Mouse (Mus musculus) c-Kit-positive CD71-positive TER-119-negative erythroid progenitor cells, embryonic 14.5 days (primary cell): Measurements from ENCODE around the gene Rps3a1.

ENCODE experiments used
- DNase-seq: peaks from one replicate; pipeline ENCODE4 v3.0.0-alpha.2; 2013; ENCODE audit warnings: low read depth

Gene Rps3a1

DNA sequence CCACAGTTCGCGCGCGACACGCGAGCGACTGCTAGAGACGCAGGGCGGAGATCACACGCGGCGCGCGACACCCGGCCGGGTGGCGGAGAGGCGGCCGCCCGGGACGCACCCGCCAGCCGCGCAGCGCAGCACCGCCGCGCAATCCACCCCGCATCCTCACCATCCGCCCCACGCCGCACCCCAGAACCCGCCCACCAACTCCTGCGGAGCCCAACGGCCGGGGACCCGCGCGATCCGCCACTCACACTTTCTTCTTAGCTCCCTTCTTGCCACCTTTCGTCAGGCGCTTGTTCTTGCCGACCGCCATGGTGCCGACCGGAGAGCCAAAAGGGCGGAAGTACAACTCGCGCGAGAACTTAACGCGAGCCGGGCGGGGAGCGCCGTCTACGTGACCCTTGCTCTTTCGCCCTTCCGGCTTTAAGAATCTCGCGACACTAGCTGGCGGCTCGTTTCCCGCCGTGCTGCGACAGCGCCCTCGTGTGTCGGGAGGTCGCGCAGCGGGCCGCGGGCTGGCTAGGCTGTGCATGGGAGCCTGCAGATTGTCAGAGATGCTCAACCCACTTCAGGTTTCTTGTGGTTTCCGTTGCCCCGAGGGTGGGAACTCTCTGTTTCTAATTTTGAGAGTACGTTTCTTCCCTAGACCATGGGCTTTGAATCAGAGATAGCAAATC lies at the start of gene Rps3a1:
TSS of gene Rps3a1 (minus strand) at position 440 of the 671 bp plus-strand sequence.
- peak; percentile 94 for DNase-seq

DNA sequence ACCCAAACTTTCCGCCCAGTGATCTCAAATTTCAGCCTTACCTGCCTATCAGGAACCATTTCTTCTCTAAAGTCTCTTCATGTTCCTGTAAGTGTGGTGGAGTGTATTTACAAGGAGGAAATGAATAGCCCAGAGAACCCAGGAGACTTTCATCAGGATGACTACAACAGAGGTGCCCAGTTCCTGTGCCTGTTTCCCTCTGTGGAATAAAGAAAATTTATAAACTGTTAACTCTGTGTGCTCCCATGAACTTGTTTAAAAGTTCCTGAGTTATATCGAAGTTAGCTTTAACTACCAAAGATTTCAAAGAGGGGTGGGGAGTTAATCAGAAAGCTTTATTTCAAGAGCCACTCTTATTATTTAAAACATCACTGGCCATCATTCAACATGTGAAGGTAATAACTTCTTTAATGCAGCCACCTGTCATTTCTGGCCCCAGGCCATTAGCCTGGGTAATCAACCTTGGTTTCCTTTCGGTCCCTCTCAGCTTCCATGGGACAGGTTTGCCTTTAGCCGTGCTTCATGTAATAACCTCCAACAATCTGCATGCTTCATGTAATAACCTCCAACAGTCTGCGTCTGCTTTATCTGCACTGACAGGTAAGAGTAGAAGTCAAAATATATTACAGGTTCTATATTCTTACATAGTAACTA lies 45.4 kb upstream of the Rps3a1 start:
- no peak for DNase-seq

DNA sequence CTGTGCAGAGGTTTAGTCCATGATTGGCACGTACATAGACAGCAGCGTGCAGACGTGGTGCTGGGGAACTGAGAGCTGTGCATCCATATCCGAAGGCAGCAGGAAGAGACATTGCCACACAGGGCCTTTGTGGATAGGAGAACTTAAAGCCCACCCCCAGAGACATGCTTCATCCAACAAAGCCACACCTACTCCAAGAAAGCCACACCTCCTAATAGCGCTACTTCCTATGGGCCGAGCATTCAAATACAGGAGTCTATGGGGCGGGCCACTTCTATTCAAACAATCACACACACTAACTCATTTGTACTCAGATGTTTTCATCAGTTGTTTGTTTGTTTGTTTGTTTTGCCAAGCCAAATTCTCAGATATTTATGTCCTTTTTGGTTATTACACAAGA lies 42.0 kb upstream of the Rps3a1 start:
- DNase-seq = no peak

DNA sequence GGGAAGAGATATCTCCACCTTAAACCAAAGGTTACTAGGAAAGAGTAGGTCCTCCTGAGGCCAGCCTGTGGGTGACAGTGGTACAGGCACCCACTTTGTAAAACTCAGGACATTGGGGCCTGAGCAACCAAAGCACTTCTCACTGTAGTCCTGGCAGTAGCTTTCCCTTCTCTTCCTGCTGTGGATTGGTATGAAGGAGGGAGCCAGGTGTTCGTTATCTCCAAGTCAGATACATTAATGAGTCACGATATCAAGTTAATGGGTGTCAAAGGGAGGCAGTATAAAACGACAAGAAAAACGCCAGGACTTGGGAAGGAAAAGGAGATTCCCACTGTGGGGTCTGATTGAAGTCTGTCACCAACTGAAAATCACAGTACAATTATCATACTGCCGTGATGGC lies 38.6 kb upstream of the Rps3a1 start:
- DNase-seq = no peak

- DNase-seq = no peak
These were observed 37.2 kb upstream of the Rps3a1 start for GRCm38 (mm10) chr3:86179714-86180113.

GRCm38 (mm10) chr3:86168841-86169425 lies 26.4 kb upstream of the Rps3a1 start:
- DNase-seq = no peak

GRCm38 (mm10) chr3:86149521-86149920 lies 7.0 kb upstream of the Rps3a1 start:
- no peak for DNase-seq

DNA sequence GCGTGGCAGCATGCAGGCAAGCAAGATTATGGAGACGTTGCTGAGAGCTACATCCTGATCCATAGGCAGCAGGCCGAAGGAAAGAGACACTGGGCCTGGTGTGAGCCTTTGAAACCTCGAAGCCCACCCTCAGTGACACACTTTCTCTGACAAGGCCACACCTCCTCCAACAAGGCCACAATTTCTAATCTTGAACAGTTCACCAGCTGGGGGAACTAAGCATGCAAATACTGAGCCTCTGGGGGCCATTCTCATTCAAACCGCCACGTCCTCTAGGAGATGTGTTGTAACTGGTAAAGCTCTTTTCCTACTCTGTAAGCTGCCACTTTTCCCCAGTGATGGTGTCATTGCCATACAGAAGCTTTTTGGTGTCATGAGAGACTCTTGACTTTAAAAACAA lies 6.6 kb upstream of the Rps3a1 start:
- no peak for DNase-seq

GRCm38 (mm10) chr3:86143343-86143742 lies 841 bp upstream of the Rps3a1 start:
- no peak for DNase-seq

- no peak for DNase-seq
These were observed 424 bp upstream of the Rps3a1 start for GRCm38 (mm10) chr3:86142934-86143317.

- no peak for DNase-seq
These were observed 628 bp downstream of the Rps3a1 start for GRCm38 (mm10) chr3:86141886-86142262.

DNA sequence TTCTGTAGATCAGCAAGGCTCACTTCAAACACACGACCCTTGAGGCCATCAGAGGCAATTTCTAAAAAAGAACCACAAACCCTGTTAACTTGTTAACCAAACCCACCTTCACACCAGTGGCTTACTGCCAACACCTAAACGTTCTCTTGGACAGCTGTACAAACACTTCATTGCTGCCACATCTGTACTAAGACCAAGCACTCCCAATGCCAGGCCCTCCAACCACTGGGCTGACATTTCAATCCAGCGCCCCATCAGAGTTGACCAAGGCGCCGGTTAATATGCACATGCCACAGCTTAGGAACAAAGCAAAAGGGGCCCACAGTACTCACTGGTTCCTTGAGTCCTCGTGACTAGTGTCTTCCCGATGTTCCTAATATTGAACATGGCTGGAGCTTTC lies 1.1 kb downstream of the Rps3a1 start:
- no peak for DNase-seq

DNA sequence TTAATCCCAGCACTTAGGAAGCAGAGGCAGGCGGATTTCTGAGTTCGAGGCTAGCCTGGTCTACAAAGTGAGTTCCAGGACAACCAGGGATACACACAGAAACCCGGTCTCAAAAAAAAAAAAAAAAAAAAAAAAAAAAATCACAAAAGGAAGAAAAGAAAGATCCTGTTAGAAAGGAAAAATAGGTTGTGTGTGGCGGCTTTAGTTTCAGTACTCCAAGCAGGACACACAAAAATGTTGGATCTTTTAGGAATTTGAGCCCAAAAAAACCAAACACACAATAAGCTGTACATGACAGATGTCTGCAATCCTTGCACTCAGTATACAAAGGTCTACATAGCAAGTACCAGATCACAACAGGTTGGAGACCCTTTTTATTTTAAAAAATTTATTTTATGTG lies 2.8 kb downstream of the Rps3a1 start:
- DNase-seq = no peak

- DNase-seq = no peak
These were observed 5.4 kb downstream of the Rps3a1 start for GRCm38 (mm10) chr3:86136936-86137574.

- DNase-seq = peak; percentile 64
These were observed 6.5 kb downstream of the Rps3a1 start for GRCm38 (mm10) chr3:86135886-86136563.

DNA sequence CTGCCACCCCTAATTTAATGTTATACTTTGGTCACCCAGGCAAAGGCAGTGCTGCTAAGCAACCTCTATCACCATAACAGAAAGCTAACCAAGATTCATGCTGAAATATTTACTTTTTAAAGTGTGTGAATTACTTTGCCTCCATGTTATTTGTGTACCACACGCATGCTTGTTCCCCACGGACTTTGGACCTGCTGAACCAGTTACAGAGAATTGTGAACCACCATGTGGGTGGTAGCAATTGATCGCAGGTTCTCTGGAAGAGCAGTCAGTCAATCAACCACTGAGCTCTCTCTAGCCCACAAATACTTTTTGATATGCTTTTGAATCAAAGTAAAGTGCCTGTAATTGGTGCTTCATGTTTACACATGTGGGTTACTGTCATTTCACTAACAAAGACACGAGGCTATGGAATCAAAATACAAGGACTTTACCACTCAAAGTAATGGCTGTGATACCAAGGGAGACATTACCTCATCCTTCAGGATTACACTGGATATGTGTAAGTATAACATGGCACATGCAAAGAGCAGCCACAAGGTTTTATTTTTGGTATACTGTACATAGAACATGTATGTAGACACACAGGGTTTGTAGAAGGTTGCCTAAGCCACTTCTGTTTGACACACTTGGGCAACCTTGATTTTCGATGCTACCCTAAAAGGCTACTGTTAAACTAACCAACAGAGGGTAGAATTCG lies 7.4 kb downstream of the Rps3a1 start:
- DNase-seq = no peak

DNA sequence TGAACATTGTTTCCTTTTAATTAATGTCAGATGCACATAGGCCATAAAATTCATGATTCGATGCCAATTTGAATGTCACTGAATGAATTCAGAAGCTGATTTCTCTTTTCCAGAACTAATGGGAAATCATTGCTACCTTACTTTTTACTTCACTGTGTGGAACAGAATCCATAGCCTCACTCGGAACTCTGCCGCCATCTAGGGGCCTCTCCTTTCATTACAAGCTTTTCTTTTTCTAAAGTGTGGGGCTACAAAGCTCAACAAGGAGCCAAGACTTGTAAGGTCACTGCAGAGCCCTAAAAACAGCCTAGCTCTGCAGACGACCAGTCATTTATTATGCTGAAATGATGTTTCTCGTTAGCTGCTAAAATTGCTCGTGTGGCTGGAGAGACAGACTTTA lies 12.7 kb downstream of the Rps3a1 start:
- DNase-seq = no peak

GRCm38 (mm10) chr3:86123251-86123746 lies 19.2 kb downstream of the Rps3a1 start:
- no peak for DNase-seq

DNA sequence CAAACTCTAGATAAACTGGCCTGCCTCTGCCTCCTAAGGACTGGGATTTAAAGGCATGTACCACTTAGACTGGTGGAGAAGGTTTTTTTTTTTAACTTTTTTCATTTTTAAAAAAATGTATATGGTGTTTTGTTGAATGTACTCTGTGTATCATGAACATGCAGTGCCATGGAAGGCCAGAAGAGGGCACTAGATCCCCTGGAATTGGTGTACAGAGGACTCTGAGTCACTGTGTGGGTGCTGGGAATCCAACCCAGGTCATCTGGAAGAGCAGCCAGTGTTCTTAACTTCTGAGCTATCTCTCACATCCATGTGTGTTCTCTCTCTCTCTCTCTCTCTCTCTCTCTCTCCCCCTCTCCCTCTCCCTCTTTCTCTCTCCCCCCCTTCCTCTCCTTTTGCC lies 20.3 kb downstream of the Rps3a1 start:
- no peak for DNase-seq

DNA sequence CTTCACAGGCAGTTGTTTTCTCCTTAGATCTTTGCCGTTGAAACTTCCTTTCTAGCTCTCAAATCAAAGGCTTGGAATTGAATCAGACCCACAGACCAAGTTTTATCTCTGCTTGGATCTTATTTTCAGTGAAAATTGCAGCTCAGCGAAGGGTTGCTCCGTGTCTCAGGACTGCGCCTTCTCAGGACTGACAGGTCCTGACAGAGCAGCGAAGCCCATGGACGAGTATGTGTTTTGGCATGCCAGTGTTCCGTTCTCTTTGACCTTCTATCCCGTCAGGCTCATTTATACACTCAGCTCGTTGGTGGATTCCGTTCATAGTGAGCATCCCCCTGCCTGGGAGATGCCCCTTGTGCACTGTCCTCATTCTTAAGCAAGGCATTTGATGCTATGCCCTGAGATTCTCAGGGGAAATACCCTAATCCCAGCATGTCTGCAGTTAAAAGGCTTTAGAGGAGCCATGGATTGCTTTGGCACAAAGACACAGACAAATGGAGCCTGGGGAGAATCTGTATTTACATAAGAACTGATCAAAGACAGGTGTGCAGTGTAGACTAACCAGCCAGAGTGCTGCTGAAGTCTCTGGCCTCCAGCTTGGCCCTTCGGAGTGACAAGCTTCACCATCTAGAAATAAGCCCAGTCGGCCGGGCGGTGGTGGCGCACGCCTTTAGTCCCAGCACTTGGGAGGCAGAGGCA lies 23.1 kb downstream of the Rps3a1 start:
- no peak for DNase-seq

DNA sequence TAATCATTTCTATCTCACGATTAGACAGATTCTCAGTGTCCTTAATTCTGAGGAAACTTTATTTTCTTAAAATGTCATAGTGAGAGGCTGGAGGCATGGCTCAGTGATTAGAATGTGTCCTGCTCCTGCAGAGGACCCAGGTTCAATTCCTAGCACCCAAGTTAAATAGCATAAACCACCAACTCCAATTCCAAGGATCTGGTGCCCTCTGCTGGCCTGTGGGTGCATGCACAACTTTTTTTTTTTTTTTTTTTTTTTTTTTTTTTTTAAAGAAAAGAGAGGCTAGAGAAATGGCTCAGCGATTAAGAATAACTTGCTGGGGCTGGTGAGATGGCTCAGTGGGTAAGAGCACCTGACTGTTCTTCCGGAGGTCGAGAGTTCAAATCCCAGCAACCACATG lies 25.6 kb downstream of the Rps3a1 start:
- DNase-seq = no peak
